Mouse (Mus musculus): Measurements from ENCODE around the gene Gm20826.
"Not testable (repeated sequence)": the region's sequence is repeated elsewhere in the genome, so short reads cannot be mapped to it uniquely, and the experiment has no call there.

The Gm20826 gene

DNA sequence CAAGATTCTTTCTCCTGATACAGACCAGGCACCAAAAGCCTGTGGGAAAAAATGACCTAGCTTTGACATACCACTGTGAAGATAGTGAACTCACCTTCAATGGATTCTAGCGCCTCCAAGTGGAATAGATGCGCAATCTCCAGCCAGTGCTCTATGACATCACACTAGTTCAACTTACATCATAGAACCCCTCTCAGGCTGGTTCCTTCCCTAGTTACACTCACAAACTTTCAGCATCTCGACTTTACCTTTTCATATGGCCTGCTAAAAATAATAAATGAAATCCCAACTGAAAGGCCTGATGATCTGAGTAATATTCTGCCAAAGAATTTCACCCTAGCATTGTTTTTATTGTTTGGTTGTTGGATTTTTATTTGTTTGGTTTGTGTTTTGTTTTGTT is at the start of gene Gm20826:
Gm20826 (minus strand) TSS at position 101 of the 400 bp plus-strand sequence.
- not testable (repeated sequence) for DNase-seq

Data from cerebellum, postnatal 14 days (tissue).